Mouse (Mus musculus): ENCODE measurements around the gene Paxx. TPM values are rescaled to one million over a fixed set of nuclear protein-coding genes. Genes with fewer than 3 reads are reported as not detected.

The Paxx gene
- polyA plus RNA-seq, 1 experiment, result 196 TPM

DNA sequence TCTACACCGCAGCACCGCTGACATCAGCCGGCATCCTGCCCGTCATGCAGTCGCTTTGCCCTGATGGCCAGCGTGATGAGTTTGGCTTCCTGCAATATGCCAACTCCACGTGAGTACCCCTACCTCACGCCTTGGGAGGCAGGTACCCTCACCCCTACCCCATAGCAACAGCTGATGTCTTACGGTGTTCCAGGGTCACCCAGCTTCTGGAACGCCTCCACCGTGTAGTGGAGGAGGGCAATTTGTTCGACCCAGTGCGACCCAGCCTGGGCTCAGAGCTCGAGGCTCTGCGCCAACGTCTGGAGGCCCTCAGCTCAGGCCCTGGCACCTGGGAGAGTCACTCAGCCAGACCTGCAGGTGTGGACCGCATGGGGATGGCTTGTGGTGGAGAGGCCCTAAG, 27.8 kb downstream of the Paxx start:
- DNase-seq, result peak in 1 of 2 experiments; percentile 57
- H3K27me3 ChIP-seq (ENCODE audit: control insufficient read depth, insufficient read depth, low read length), result no peaks in the 10 kb centered on the region
- peaks cover 73% of the 10 kb centered on the region for H3K4me1 ChIP-seq (ENCODE audit: control insufficient read depth, insufficient read depth, low read length)
- H3K27ac ChIP-seq (ENCODE audit: insufficient read depth, low read length), result peak overlapping the region; percentile 77
- no peak for TF ChIP-seq CTCF (IDR thresholded peaks at IDR 0.05; ENCODE audit: borderline replicate concordance, insufficient read depth, low read depth, low read length)
- no peak for TF ChIP-seq POLR2A (IDR thresholded peaks at IDR 0.05; ENCODE audit: borderline replicate concordance, insufficient read depth, low read length)
- H3K4me3 ChIP-seq (replicated peaks; ENCODE audit: insufficient read depth, low read depth, low read length), result no peak overlapping the region
- 23% methylated on average over 17 of the region's 17 CpGs for WGBS

DNA sequence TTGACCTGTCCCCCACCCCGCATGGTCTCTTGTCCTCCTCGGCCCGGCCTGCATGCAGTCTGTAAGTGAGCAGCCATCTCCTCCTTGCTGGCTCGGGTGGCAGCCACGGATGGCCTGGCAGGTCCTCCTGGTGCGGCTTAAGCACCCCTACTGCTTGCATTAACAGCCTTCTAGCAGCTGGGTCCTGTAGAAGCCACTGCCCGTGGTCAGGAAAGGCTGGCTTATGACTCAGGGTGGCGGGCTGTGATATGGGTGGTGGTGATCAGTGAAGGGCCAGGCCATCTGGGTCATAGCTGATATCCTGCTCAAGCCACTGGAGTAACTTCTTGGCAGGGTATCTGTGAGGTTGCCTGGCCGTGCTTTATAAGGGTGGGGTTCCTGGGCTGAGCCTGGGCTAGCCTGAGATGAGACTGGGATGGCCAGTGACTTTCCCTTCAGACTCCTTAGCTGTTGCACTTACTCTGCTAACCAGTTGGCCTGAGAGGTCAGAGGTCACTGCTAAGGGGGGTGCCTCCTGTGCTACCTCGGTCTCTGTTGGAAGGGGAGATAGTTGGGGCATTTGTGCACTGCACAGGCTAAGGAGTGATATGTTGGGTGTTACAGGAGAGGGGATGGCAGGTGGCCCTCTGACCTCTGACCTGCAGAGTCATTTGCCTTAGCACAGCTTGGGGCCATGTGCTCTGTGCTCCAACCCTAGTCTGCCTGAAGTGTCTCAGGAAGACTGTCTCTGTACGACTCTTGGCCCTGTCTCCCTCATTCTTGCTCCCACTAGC, 28.4 kb downstream of the Paxx start:
- H3K27ac ChIP-seq (ENCODE audit: insufficient read depth, low read length), result peak overlapping the region; percentile 77; the same call in 1 of the 2 replicates
- H3K27me3 ChIP-seq (ENCODE audit: control insufficient read depth, insufficient read depth, low read length), result no peaks in the 10 kb centered on the region
- peak overlapping the region; percentile 71 for H3K4me3 ChIP-seq (replicated peaks; ENCODE audit: insufficient read depth, low read depth, low read length)
- peaks cover 73% of the 10 kb centered on the region for H3K4me1 ChIP-seq (ENCODE audit: control insufficient read depth, insufficient read depth, low read length)
- peak in 1 of 2 experiments; percentile 48 for DNase-seq
- 24% methylated on average over 11 of the region's 11 CpGs for WGBS
- TF ChIP-seq POLR2A (IDR thresholded peaks at IDR 0.05; ENCODE audit: borderline replicate concordance, insufficient read depth, low read length), result no peak
- TF ChIP-seq CTCF (IDR thresholded peaks at IDR 0.05; ENCODE audit: borderline replicate concordance, insufficient read depth, low read depth, low read length), result no peak

DNA sequence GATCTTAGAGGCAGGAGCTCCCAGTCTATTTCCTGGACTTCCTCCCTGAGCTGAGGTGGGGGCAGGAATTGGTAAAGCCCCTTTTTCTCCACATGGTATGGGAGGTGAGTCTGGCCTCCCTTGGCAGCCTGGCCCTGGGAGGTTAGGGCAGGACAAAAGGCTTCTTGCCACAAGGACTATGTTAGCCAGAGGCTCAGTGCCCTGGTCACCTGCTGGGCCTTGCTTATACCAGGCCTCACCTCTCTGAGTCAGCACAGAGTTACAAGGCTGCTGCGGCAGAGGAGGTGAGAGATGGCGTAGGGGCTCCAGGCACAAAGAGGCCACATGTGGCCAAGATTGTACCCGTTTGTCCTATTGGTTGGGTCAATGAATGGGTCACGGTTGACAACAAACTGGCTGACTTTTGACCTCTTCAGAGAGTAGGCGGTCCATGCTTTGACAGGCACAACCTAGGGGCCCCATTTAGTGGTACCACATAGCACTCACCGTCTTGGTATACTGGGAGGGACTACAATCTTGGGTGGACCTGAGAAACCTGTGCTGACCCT, 29.5 kb downstream of the Paxx start:
- Histone ChIP-seq H3K4me1 (ENCODE audit: control insufficient read depth, insufficient read depth, low read length) (peaks cover 66% of the 10 kb centered on the region), H3K4me3 (replicated peaks; ENCODE audit: insufficient read depth, low read depth, low read length) (peak overlapping the region; percentile 71), H3K27me3 (ENCODE audit: control insufficient read depth, insufficient read depth, low read length) (no peaks in the 10 kb centered on the region), H3K27ac (ENCODE audit: insufficient read depth, low read length) (peak overlapping the region; percentile 100)
- DNase-seq, result peak; percentile 53 to 61
- TF ChIP-seq POLR2A (IDR thresholded peaks at IDR 0.05; ENCODE audit: borderline replicate concordance, insufficient read depth, low read length) (no peak), CTCF (IDR thresholded peaks at IDR 0.05; ENCODE audit: borderline replicate concordance, insufficient read depth, low read depth, low read length) (no peak)
- WGBS, result 27% methylated on average over 6 of the region's 6 CpGs

DNA sequence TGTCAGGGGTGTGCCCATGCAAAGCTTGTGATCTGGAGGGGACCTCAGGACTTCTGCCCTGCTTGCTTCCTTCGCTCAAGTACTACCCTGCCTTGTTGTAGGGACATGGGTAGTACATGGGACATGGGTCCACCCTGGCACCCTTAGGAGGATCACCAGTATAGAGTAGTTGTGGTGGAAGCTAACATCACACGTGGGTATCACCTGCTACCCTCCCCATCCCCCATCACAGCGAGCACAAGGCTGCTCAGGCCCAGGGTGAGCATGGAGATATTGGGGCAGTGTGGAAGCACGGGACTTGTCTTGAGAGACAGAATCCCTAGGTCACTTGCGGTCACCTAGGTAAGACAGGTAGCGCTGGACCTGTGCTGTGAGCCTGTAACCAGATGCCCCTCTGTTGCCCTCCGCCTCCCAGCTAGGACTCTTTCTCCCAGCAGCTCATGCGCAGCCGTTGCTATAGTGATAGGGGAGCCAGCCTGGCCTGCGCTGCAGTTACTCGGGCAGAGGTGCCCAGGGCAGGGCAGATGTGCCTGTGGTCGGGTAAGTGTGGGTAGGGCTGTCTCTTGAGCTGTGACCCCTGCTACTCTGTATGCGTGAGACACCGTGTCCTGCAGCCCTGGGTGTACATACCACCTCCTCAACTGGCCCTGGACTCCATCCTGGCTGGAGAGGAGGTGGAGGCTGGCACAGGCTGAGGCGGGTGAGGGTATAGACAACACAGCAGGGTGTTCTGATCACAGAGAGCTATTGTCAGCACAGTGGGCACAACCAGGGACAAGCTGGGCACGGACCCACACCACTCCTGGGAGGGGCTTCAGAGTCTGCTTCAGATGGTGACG, 30.3 kb downstream of the Paxx start:
- Histone ChIP-seq H3K4me1 (ENCODE audit: control insufficient read depth, insufficient read depth, low read length) (peaks cover 66% of the 10 kb centered on the region), H3K4me3 (replicated peaks; ENCODE audit: insufficient read depth, low read depth, low read length) (peak overlapping the region; percentile 71), H3K27me3 (ENCODE audit: control insufficient read depth, insufficient read depth, low read length) (no peaks in the 10 kb centered on the region), H3K27ac (ENCODE audit: insufficient read depth, low read length) (peak overlapping the region; percentile 100)
- TF ChIP-seq CTCF (IDR thresholded peaks at IDR 0.05; ENCODE audit: borderline replicate concordance, insufficient read depth, low read depth, low read length), result no peak
- peak; percentile 16; the same call in 1 of the 2 replicates for TF ChIP-seq POLR2A (IDR thresholded peaks at IDR 0.05; ENCODE audit: borderline replicate concordance, insufficient read depth, low read length)
- peak; percentile 59 to 62 for DNase-seq
- WGBS, result 17% methylated on average over 17 of the region's 17 CpGs

DNA sequence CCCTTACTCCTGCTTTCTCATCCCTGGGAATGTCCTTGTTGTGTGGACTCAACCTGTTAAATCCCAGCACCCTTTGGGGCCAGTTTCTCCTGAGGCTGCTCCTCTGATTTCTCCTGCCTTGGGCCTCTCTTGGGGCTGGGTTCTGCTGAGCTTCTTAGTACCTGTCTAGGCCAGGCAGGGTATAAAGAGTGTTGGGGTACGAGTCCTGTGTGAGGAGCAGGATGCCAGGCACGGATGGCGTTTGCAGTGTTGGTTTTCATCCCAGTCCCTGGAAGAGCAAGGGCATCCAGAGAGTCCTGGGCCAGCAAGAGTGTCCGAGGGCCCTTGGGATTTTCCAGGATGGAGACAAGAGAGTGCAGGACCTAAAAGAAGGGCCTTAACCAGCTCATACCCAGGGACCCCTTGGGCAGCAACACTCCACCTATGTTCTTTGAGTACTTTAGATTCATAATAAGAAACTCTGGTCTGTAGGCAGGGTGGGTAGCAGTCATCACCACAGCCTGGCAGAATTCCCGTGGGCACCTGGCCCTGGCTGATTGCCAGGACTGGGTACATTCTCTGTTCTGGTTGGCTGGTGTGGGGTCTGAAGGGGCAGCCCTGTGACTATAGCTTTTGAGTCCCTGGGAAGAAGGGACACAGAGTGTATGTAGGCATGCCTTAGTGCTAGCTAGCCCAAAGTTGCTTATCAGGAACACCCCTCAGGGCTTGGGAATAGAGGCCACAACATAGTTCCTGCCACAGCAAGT, 31.3 kb downstream of the Paxx start:
- Histone ChIP-seq H3K4me3 (replicated peaks; ENCODE audit: insufficient read depth, low read depth, low read length) (peak overlapping the region; percentile 71), H3K4me1 (ENCODE audit: control insufficient read depth, insufficient read depth, low read length) (peaks cover 64% of the 10 kb centered on the region), H3K27me3 (ENCODE audit: control insufficient read depth, insufficient read depth, low read length) (no peaks in the 10 kb centered on the region), H3K27ac (ENCODE audit: insufficient read depth, low read length) (peak overlapping the region; percentile 100)
- TF ChIP-seq POLR2A (IDR thresholded peaks at IDR 0.05; ENCODE audit: borderline replicate concordance, insufficient read depth, low read length) (0 out of 2 replicates have a peak, but pooled peaks have one; percentile 10), CTCF (IDR thresholded peaks at IDR 0.05; ENCODE audit: borderline replicate concordance, insufficient read depth, low read depth, low read length) (no peak)
- WGBS, result 2% methylated on average over 5 of the region's 5 CpGs
- DNase-seq, result peak; percentile 74 to 78

DNA sequence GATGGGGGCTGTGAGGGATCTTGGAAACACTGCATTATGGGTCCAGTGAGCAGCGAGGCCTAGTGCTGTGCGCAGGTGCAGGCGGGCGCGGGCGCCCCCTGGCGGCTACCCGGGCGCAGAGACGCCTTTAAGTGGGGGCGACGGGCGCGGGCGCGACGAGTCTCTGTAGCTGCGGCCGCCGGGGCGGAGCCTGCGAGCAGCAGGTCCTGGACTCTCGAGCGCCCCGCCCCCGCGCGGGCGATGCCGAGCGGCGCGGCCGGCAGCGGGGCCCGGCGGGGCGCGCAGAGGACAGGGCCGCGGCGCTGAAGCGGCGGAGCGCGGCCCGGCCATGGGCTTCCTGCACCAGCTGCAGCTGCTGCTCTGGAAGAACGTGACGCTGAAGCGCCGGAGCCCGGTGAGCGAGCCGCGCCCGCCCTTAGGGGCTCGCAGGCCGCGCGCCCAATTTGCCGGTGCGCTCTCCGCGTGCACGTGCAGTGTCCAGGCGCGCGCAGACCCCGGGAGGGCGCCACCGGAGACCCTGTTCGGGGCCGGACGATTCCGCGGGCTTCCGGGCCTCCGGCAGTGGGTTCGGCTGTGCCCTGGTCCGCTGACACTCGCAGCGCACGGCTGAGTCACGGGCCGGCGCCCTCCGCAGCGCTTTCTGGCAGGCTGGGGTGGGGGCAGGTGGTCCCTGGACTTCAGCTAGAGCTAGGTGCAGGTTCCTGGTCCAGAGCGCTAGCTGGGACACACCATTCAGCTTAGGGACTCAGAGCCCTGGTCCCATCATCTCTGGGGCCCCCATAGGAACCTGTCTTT, 32.3 kb downstream of the Paxx start, which contains the start of gene Abca2:
Abca2 (plus strand) TSS at position 262 of the 795 bp plus-strand sequence.
- peak within 1 kb of the TSS; percentile 100 for H3K27ac ChIP-seq (ENCODE audit: insufficient read depth, low read length)
- H3K27me3 ChIP-seq (ENCODE audit: control insufficient read depth, insufficient read depth, low read length), result no peaks in the 10 kb centered on the region
- peaks cover 59% of the 10 kb centered on the region for H3K4me1 ChIP-seq (ENCODE audit: control insufficient read depth, insufficient read depth, low read length)
- TF ChIP-seq CTCF (IDR thresholded peaks at IDR 0.05; ENCODE audit: borderline replicate concordance, insufficient read depth, low read depth, low read length), result peak; percentile 87
- TF ChIP-seq POLR2A (IDR thresholded peaks at IDR 0.05; ENCODE audit: borderline replicate concordance, insufficient read depth, low read length), result peak; percentile 45; the same call in 1 of the 2 replicates
- WGBS, result under 1% methylated on average over 77 of the region's 89 CpGs
- peak; percentile 97 for DNase-seq
- peak within 1 kb of the TSS; percentile 71 for H3K4me3 ChIP-seq (replicated peaks; ENCODE audit: insufficient read depth, low read depth, low read length)

Measured in cerebellum, adult 2 months (tissue).